Mouse (Mus musculus): ENCODE measurements around the gene Cd109. TPM values are rescaled to one million over a fixed set of nuclear protein-coding genes. Genes with fewer than 3 reads are reported as not detected.

Gene Cd109
- polyA plus RNA-seq, 1 experiment: not detected

DNA sequence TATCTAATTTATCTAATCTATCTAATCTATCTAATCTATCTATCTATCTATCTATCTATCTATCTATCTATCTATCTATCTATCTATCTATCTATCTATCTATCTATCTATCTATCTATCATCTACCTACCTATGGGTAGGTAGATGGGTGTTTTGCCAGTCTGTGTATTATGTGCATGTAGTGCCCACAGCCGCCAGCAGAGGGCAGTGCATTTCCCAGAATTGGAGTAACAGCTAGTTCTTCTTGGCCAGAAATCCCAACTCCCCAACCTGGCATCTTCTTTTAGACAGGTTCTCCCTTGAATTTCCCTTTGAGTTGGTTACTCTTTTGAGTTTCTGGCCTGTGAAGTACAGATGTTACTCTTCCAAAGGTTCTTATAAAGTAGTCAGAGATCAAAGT lies 85.3 kb downstream of the Cd109 start:
- Histone ChIP-seq H3K4me1 (ENCODE audit: control insufficient read depth, insufficient read depth, low read length) (no peaks in the 10 kb centered on the region), H3K4me3 (ENCODE audit: insufficient read depth, low read depth, low read length) (no peak overlapping the region), H3K27ac (ENCODE audit: insufficient read depth, low read depth, low read length) (no peak overlapping the region)
- whole genome bisulfite sequencing: 3% methylated on average over 1 of the region's 1 CpGs
- TF ChIP-seq POLR2A (IDR thresholded peaks at IDR 0.05; ENCODE audit: insufficient read depth, low read depth, low read length) (no peak), CTCF (IDR thresholded peaks at IDR 0.05; ENCODE audit: insufficient read depth, low read depth, low read length) (no peak)

DNA sequence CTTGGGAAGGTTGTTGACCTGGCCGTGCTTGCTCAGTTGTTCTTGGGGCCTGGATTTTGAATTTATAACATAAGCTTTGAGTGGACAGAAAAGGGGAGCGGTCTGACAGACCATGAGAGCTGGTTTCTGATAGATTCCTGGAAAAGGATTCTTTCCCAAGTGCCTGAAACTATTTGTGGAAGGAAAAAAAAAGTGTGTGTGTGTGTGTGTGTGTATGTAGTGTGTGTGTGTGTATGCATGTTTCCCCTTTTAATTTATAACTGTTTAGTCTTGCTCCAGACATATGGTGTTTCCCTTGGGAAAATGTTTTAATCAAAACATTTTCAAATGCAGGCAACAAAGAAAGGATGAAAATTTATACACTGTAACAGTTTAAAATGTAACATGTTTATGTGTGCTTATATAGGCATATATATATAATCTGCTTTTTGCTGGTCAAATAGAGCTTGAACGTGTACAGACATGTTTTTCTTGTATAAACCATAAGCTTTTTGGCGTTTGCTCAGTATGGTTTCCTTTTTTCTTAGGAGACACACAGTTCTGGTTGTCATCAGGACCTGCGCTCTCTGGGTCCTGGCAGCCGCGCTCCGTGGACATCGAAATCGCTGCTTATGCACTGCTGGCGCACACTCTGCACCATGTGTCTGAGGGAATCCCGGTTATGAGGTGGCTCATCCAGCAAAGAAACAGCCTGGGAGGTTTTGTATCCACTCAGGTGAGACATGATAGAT lies 87.3 kb downstream of the Cd109 start:
- Histone ChIP-seq H3K27ac (ENCODE audit: insufficient read depth, low read depth, low read length) (no peak overlapping the region), H3K4me1 (ENCODE audit: control insufficient read depth, insufficient read depth, low read length) (no peaks in the 10 kb centered on the region), H3K4me3 (ENCODE audit: insufficient read depth, low read depth, low read length) (no peak overlapping the region)
- WGBS: 93% methylated on average over 12 of the region's 12 CpGs
- TF ChIP-seq CTCF (IDR thresholded peaks at IDR 0.05; ENCODE audit: insufficient read depth, low read depth, low read length) (no peak), POLR2A (IDR thresholded peaks at IDR 0.05; ENCODE audit: insufficient read depth, low read depth, low read length) (no peak)

DNA sequence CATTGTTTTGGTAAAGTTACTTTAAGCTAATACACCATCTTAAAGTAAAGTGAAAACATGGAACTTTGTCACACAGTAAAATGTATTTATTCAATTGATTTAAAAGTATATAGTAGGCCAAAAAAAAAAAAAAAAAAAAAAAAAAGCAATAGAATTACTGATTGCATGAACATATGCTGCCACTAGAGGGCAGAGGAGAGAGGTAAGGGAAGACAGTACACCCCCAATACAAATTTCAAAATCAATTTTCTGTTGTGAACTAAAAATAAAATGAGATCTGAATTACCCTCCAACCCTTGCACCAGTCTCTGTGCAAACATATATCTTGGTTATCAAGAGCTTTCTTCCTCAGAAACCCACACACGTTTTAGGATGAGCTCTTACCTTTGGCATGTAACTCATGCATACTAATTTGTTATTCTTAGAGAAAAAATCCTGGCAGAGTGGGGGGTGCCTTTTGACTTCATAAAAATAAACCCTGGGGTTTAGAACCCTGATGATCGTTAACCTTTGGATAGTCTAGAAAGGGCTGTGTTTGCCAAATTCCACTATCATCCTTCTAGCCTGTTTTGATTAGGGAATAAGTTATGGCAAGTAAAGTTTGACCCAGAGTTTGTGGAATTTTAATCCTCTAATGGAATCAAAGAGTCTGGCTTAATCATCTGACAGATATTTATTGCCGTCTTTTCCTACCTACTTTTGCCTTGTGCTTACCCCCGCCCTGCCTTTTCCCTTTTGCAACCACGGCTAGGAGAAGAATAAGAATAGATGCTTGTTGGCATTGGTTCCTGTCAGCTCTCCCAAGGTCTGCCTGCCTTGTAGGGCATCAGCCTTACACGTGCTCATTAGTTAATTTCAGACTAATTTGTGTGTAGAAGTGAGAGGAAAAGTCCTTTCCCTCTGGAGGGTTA lies 105.8 kb downstream of the Cd109 start:
- Histone ChIP-seq H3K27ac (ENCODE audit: insufficient read depth, low read depth, low read length) (no peak overlapping the region), H3K4me3 (ENCODE audit: insufficient read depth, low read depth, low read length) (no peak overlapping the region), H3K4me1 (ENCODE audit: control insufficient read depth, insufficient read depth, low read length) (no peaks in the 10 kb centered on the region)
- WGBS: 56% methylated on average over 6 of the region's 6 CpGs
- TF ChIP-seq POLR2A (IDR thresholded peaks at IDR 0.05; ENCODE audit: insufficient read depth, low read depth, low read length): no peak
- TF ChIP-seq CTCF (IDR thresholded peaks at IDR 0.05; ENCODE audit: insufficient read depth, low read depth, low read length): no peak

DNA sequence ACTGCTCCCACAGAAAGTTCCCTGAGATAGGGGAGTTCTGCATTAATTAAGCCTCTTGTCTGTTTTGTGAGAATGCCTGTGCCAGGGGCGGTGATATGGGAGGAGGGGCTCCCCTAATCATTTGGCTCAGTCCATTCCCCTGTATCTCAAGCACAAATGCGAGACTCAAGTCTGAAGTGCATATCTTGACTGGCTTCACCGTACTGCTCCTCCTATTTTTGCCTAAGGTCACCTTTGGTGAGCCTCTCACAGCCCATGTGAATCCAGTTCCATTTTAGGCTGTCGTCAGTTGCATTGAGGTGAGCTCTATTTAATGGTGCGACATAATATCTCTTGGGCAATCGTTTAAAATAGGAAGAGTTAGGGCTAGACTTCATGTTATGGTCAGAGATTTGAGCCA lies 116.6 kb downstream of the Cd109 start:
- Histone ChIP-seq H3K4me3 (ENCODE audit: insufficient read depth, low read depth, low read length) (no peak overlapping the region), H3K27ac (ENCODE audit: insufficient read depth, low read depth, low read length) (no peak overlapping the region), H3K4me1 (ENCODE audit: control insufficient read depth, insufficient read depth, low read length) (no peaks in the 10 kb centered on the region)
- WGBS: 73% methylated on average over 6 of the region's 6 CpGs
- TF ChIP-seq POLR2A (IDR thresholded peaks at IDR 0.05; ENCODE audit: insufficient read depth, low read depth, low read length): no peak
- TF ChIP-seq CTCF (IDR thresholded peaks at IDR 0.05; ENCODE audit: insufficient read depth, low read depth, low read length): no peak

DNA sequence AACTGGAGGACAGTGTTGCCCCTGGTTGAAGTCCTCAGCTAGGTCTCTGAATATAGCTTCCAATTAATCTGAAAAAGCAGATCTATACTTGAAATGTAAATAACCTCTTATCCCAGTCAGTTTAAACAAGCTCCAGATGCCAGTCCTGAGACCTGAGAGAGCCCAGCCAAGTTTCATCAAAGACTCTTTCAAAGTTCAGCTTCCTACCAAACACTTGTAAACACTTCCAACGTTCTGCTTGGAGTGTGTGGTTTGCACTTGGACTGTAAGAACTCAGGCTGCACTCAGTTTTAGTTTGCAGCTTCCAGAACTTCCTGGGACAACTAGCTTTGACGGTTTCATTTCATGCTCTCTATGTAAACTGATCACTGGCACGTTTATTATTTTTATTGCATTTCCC lies 120.2 kb downstream of the Cd109 start:
- 64% methylated on average over 3 of the region's 3 CpGs for WGBS

DNA sequence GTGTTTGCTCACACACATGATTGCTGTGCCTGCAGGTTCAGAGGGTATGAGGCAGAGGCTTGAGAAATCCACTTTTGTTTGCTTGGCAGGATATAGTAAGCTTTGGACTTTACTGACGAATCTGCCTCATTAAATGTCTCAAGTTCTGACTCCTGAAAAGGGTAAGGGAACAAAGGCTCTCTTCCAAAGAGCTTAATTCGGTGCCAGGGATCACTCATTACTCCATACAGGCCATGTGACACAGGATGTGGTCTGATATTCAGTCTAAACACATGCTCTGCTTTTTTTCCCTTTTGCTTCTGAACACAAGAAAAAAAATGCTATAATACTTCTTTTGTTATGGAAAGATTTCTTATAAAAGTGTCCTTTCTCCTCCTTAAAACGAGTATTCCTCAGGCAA lies 126.7 kb downstream of the Cd109 start:
- Histone ChIP-seq H3K4me1 (ENCODE audit: control insufficient read depth, insufficient read depth, low read length) (no peaks in the 10 kb centered on the region), H3K4me3 (ENCODE audit: insufficient read depth, low read depth, low read length) (no peak overlapping the region), H3K27ac (ENCODE audit: insufficient read depth, low read depth, low read length) (no peak overlapping the region)
- WGBS: 17% methylated on average over 3 of the region's 3 CpGs
- TF ChIP-seq POLR2A (IDR thresholded peaks at IDR 0.05; ENCODE audit: insufficient read depth, low read depth, low read length) (no peak), CTCF (IDR thresholded peaks at IDR 0.05; ENCODE audit: insufficient read depth, low read depth, low read length) (no peak)

More for the DNA sequence above, 120.2 kb downstream of the Cd109 start:
- H3K27ac ChIP-seq (ENCODE audit: insufficient read depth, low read depth, low read length): no peak overlapping the region
- H3K4me1 ChIP-seq (ENCODE audit: control insufficient read depth, insufficient read depth, low read length): no peaks in the 10 kb centered on the region
- TF ChIP-seq POLR2A (IDR thresholded peaks at IDR 0.05; ENCODE audit: insufficient read depth, low read depth, low read length) (no peak), CTCF (IDR thresholded peaks at IDR 0.05; ENCODE audit: insufficient read depth, low read depth, low read length) (no peak)
- H3K4me3 ChIP-seq (ENCODE audit: insufficient read depth, low read depth, low read length): no peak overlapping the region

DNA sequence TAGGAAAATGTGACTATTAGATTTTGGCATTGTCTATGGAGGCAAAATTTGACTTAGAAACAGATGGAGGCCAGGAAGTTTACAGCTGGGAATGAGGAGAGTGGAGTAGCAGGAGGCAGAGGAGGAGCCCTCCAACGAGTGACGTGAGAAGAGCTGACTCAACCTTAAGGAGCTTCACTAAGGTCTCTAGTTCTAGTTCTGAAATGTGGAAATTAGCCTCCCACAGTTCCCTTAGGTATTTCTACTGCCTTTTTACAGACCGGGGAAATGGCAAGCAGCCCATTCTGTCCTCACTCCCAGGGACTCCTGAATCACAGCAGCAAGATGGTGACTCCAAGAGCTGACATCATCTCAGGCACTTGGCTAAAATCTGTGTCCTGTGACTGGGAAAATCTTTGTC lies 134.9 kb downstream of the Cd109 start:
- WGBS: 42% methylated on average over 3 of the region's 3 CpGs
- TF ChIP-seq CTCF (IDR thresholded peaks at IDR 0.05; ENCODE audit: insufficient read depth, low read depth, low read length): no peak
- TF ChIP-seq POLR2A (IDR thresholded peaks at IDR 0.05; ENCODE audit: insufficient read depth, low read depth, low read length): no peak
- Histone ChIP-seq H3K4me1 (ENCODE audit: control insufficient read depth, insufficient read depth, low read length) (no peaks in the 10 kb centered on the region), H3K4me3 (ENCODE audit: insufficient read depth, low read depth, low read length) (no peak overlapping the region), H3K27ac (ENCODE audit: insufficient read depth, low read depth, low read length) (no peak overlapping the region)

Other genes with a start within 250 kb of the Cd109 start
- gene Dppa5a, start 247.4 kb upstream of the Cd109 start, polyA plus RNA-seq (2012; ENCODE audit: insufficient read depth, insufficient read length, low replicate concordance, missing spikeins): not detected in 2 replicates
- gene Ooep, start 236.8 kb upstream of the Cd109 start, polyA plus RNA-seq (2012; ENCODE audit: insufficient read depth, insufficient read length, low replicate concordance, missing spikeins): not detected in 2 replicates
- gene Ddx43, start 219.8 kb upstream of the Cd109 start, polyA plus RNA-seq (2012; ENCODE audit: insufficient read depth, insufficient read length, low replicate concordance, missing spikeins): not detected in 2 replicates
- gene Cgas, start 172.3 kb upstream of the Cd109 start, polyA plus RNA-seq (2012; ENCODE audit: insufficient read depth, insufficient read length, low replicate concordance, missing spikeins): not detected in 2 replicates
- gene Mto1, start 167.3 kb upstream of the Cd109 start, polyA plus RNA-seq (2012; ENCODE audit: insufficient read depth, insufficient read length, low replicate concordance, missing spikeins): not detected in 2 replicates
- gene Gm17324, start 166.8 kb upstream of the Cd109 start, polyA plus RNA-seq (2012; ENCODE audit: insufficient read depth, insufficient read length, low replicate concordance, missing spikeins): not detected in 2 replicates
- gene Eef1a1, start 126.4 kb upstream of the Cd109 start, polyA plus RNA-seq (2012; ENCODE audit: insufficient read depth, insufficient read length, low replicate concordance, missing spikeins): 5,304 and 7,068 TPM in 2 replicates
- not detected in 2 replicates for gene Slc17a5, start 27.5 kb upstream of the Cd109 start, polyA plus RNA-seq (2012; ENCODE audit: insufficient read depth, insufficient read length, low replicate concordance, missing spikeins)